Mouse (Mus musculus): ENCODE results near the gene 2200002D01Rik. TPM values are rescaled to one million over a fixed set of nuclear protein-coding genes. Genes with fewer than 3 reads are reported as not detected.

The 2200002D01Rik gene
- total RNA-seq (2021): under 1 TPM in 1 of 2 experiments, not detected in 1; 0.80 TPM

DNA sequence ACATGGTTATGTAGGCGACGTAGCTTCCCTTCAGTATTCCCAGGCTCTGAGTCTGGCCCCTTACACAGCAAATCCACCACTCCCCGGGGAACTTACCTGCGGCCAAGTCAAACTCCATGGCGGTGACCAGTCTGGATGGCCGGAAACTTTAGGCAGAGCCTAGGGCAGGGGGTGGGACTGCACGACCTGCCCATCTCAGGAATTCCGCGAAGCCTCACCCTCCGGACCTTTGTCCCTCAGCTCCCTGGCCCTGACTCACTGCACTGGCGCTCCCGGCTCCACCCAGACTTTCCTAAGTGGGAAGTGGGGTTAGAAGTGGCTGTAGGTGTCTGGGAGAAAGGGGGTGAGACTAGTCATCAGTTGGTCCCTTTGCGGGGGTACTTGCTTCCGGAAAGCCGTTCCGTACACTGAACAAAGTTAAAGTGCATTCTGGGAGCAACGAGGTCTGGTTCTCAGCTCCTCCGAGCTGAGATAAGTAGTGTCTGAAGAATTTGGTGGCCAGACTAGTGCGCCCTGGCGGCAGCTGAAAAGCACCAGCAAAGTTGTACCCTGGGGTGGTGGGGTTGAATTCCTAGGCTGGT, at the start of gene 2200002D01Rik:
2200002D01Rik (minus strand) TSS at position 206 of the 581 bp plus-strand sequence.
- intact Hi-C loops (cut with DNase I): loop anchor here (10.0 kb wide), 1 partner anchor 46 kb away; no protein-coding TSS in a partner anchor
- DNase-seq: no peak

DNA sequence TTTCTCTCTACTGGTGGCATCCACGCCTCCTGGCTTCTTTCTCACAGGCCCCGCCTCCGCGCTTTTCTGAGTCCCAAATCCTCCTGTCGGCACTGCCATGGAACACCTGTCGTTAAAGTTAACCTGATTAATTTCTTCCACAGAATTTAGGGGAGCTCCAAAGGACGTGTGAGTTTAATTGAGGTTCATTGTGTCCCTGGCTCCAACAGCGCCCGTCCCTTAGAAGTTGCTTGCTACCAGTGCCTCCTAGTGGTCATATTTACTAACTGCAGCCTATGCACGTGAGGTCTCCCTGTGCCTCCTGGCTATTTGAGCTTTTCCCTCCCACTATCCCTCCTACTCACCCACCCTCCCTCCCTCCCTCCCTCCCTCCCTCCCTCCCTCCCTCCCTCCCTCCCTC, 48.7 kb upstream of the 2200002D01Rik start:
- DNase-seq: peak; percentile 69
- intact Hi-C loops (cut with DNase I): loop anchor here (10.0 kb wide), 1 partner anchor 52 kb away; the partner anchor contains the start of gene 2200002D01Rik

DNA sequence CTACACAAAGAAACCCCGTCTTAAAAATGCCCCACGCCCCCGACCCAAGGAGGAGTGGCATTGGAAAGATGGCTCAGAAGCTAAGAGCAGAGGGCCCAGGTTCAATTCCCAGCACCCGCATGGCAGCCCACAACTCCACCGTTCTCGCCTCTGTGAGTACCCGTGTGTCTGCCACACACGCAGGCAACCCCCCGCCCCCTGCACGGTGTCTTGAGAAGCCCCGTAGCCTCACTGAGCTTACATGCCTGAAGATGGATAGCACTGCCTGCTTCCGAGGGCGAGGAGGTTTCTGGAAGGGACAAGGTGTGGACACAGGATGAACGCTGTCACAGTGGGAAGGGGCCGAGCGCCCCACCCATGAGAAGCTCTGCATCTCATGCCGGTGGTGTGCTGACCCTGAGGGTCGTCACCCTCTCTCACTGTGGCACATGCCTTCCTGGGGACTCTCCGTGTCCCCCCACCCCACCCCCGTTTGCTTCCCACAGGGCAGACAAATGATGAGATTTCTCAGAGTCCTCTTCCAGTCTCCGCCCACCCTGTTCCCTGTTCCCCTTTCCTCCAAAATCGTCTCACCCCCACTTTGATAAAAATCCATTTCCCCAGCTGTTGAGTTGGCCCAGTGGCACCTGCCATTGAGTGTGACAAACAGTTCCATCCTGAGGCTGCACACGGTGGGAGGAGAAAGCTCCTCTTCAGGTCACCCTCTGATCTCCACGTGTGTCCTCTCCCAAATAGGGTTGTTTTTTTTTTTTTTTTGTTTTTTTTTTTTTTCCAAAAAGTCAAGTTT, 47.8 kb upstream of the 2200002D01Rik start:
- no peak for DNase-seq
- intact Hi-C loops (cut with DNase I): loop anchor here (10.0 kb wide), 1 partner anchor 51 kb away; the partner anchor contains the start of gene 2200002D01Rik

DNA sequence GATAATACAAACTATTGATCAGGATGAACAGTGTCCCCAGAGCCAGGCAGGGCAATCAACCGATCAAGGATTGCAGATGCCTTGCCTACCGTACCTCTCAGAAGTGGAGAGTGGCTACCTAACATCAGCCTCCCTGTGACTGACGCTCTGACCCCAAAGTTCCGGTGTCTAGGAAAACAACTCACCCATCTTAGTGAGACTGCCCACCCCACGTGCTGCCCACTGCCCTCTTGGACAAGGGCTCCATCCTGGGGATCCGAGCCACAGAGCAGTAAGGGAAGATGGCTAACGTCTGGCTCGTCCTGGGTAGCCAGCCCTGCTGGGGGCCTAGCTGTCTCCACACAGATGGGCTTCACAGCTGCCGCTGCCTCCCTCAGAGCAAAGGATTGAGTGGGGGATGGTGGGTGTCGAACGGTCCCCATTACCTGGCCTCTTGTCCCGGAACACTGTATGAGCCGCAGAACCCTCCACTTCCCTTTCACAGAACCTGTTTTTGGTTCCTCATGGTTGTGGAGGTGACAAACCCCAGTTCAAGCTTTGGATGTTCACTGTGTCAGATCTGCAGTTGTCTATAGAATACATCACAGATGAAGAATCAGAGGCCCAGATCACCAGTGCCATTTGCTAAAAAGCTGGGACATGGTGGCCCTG, 46.0 kb upstream of the 2200002D01Rik start:
- intact Hi-C loops (cut with DNase I): loop anchor here (10.0 kb wide), 1 partner anchor 49 kb away; the partner anchor contains the start of gene 2200002D01Rik
- no peak for DNase-seq

DNA sequence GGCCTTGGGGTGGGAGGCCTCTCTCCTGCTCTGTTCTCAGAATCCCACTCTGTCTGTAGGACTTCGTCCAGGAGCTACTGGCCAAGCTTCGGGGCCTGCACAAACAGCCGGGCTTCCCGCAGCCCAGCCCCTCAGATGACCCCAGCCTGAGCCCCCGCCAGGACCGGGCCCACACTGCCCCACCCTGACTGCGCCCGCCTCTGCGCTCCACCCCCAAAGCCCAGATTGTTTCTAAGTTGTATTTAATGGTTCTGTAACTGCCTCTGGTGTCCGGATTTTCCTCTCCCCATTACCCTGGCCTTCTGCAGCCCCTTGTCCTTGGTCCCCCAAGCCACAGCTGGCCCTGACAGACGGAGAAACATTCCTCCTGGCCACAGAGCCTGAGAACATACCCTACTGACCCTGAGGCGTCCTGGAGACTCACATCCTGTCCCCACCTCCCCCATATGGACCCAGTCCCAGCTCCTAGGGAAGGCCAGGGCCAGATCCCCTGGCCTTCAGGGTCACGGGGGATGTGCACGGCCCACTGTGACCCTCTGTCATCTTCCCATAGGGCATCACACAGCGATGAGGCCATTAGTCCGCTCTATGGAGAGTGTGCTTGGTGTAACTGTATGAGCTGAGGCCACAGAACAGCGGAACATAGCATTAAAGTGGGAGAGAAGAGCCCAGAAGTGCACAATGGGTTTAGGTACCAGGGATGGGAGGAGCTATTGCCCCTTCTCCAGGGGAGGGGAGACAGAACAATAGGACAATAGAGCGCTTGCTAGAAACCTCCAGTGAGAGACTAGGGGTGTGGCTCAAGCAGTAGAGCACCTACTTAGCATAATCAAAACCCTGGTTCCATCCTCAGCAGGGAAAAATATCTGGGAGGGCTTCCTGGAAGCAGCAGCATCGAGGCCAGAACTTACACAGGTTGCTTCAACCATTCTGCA, 45.1 kb upstream of the 2200002D01Rik start:
- no peak for DNase-seq
- intact Hi-C loops (cut with DNase I): loop anchor here (10.0 kb wide), 1 partner anchor 49 kb away; the partner anchor contains the start of gene 2200002D01Rik

DNA sequence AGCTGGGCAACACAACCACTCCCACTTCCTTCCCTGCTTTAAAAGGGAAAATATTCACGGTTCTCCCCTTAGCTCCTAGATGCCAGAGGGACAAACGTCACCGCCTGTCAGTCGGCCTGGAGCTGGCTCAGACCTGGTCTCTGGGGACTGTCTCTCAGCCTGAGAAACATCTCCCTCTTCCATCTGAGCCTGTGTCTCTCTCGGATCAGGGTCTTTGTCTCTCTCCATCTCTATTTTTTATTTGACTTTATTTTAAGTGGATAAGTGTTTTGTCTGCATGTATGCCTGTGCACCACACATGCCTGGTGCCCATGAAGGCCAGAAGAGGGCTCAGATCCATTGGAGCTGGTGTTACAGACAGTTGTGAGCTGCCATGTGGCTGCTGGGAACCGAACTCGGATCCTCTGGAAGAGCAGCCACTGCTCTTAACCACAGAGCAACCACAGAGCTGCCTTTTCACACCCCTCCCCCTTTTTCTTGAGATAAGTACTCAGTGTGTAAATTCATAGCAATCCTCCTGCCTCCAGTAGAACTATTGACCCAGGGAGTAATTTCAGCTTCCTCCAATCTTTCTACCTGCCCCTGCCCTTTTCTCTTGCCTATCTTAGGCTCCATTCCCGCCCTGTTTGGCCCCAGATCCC, 44.3 kb upstream of the 2200002D01Rik start:
- intact Hi-C loops (cut with DNase I): loop anchor here (10.0 kb wide), 1 partner anchor 48 kb away; the partner anchor contains the start of gene 2200002D01Rik
- peak; percentile 64 for DNase-seq

DNA sequence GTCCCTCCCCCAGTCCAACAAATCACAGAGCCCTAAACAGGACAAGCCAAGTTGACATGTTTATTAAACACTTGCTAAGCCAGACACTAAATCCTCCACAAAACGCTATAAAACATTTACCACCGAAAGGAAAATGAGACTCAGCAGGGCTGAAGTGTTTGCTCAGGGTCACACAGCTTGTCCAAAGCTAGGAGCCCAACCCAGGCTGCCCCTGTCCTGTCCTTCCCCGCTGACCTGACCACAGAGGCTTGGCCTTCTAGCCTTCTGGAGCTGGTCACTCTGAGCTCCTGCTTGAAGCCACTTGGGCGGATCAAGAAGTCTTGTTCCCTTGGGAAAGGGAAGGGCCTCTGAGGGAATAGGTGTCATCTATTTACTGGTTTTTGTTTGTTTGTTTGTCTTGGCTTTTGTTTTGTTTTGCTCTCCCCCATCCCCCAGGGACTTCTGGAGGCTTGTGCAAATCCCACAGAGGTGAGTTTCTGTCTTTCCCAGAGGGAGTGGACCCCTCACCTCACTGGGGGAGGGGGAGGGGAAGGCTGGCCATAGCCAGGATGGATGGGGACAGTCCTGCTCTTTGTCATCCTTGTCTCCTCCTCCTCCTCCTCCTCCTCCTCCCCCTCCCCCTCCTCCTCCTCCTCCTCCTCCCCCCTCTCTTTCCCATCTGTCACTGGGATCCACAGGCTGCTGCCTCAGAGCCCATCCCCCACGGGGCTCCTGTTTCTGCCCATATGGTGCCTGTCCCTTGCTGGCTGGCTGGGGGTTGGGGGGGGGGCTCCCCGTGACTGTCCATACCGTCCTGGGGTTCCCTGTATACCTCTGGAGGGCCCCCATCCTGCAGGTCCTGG, 43.6 kb upstream of the 2200002D01Rik start:
- DNase-seq: peak; percentile 82

DNA sequence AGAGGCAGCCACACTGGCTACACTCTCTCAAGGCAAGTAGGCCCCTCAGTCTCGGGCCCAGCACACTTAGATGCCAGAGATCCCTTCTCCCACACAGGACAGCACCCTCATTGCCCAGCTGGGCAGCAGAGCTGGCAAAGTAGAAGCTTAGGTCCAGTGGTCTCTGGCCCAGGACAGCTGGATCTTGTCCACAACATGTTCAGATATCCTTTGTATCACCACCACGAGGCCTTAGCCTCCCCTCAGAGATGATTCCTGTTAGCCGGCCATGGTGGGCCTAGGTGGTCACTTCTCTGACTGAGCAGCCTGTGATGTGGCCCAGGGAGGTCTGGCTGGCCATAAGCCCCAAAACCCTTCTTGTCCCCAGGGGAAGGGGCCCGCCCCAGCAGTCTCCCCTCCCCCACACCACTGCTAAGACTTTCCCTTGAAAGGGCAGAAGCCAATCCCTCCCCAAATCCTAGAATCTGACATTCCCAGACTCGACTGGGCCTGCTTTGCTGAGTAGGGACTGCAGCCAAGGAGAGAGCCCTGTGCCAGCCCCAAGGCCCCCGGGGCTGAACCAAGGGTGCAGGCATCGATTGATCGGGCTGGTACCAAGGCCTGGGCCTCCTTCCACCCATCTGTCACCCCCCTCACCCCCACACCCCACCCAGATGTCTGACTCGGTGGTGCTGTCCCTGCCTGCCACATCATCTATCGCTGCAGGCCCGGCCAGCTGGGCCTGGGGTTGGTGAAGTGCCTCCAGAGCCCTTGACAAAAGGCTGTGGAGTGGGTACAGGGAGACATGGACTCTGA, 42.6 kb upstream of the 2200002D01Rik start:
- peak; percentile 67 for DNase-seq
- intact Hi-C loops (cut with DNase I): loop anchor here (10.0 kb wide), 1 partner anchor 46 kb away; the partner anchor contains the start of gene 2200002D01Rik

More for the DNA sequence above, 43.6 kb upstream of the 2200002D01Rik start:
- intact Hi-C loops (cut with DNase I): loop anchor here (10.0 kb wide), 1 partner anchor 47 kb away; the partner anchor contains the start of gene 2200002D01Rik

DNA sequence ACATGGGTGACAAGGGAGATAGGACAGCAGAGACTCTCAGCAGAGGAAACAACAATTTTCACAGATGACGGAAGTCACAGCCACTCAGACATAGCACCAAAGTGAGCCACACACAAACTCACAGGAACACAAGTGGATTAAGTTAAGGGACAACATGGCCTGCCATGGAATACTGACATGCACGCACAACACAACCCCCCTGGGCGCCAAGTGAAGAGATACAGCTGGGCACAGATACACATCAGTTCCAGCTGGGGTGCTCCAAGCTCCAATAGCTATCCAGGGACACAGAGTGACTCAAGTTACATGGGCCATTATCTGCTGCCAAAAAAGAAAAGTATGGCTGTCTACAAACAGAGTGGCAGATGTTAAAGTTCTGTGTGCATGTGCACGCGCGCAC, 41.6 kb upstream of the 2200002D01Rik start:
- DNase-seq: no peak
- intact Hi-C loops (cut with DNase I): loop anchor here (5.0 to 10.0 kb wide), 2 partner anchors 45 to 238 kb away; partner anchors contain the start of gene 2200002D01Rik

DNA sequence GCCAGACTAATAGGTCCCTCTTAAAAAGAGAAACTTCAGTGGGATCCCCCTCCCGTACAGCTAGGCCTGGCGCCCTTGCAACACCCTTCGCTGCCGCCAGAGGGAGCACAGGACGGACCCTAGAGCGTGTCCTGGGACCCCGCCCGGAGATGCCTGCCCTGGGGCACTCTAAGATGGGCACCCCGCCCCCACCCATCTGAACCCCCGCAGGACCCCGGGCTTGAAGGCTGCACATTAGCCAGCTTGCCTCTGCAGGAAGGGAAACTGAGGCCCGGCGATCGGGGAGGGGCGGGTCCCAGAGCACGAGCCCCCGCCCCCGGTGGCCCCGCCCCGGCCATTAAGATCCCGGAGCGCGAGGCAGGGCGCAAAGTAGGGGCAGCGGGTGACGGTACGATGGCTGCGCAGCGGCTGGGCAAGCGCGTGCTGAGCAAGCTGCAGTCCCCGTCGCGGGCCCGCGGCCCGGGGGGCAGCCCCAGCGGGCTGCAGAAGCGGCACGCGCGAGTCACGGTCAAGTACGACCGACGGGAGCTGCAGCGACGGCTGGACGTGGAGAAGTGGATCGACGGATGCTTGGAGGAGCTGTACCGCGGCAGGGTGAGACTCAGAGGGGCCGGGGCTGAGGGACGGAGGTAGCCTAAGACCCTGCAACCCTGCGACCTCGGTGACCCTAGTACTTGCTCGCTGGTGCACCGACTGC, 40.8 kb upstream of the 2200002D01Rik start, which contains the start of gene Ppp1r14a:
Ppp1r14a (plus strand) TSS at position 367 of the 697 bp plus-strand sequence.
- DNase-seq: peak; percentile 83
- intact Hi-C loops (cut with DNase I): loop anchor here (5.0 kb wide), 1 partner anchor 237 kb away; no protein-coding TSS in a partner anchor

DNA sequence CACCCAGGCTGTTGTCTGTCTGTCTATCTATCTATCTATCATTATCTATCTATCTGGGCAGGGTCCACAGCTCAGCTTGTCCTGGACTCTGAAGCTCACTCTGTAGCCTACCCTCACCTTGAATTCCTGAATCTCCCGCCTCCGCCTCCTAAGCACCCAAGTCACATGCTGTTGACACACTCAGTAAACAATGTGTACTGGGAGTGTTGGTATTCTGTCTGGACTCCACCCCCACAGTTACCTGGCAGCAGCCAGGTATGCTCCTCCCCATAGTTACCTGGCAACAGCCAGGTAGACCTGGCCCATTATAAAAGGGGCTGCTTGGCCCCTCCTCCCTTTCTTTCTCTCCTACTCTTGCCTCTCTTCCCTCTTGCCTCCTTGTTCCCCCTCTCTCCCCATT, 39.8 kb upstream of the 2200002D01Rik start:
- intact Hi-C loops (cut with DNase I): loop anchor here (5.0 kb wide), 1 partner anchor 236 kb away; no protein-coding TSS in a partner anchor
- no peak for DNase-seq

DNA sequence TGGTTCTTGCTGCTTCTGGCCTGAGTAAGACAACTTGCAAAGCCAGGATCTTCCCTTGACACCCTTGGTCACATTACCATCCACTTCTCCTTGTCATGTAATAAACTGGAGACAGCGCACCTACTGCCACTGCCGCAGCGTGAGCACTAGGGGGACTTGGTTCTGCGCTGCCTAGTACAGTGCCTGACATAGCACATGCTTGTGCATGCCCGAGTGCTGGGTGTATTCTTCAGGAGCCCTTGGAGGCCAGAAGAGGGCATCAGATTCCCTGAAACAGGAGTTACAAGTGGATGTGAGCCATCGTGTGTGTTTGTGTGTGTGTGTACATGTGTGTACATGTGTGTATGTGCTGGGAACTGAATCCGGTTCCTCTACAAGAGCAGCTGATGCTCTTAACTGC, 39.2 kb upstream of the 2200002D01Rik start:
- intact Hi-C loops (cut with DNase I): loop anchor here (5.0 kb wide), 1 partner anchor 235 kb away; no protein-coding TSS in a partner anchor
- DNase-seq: no peak

DNA sequence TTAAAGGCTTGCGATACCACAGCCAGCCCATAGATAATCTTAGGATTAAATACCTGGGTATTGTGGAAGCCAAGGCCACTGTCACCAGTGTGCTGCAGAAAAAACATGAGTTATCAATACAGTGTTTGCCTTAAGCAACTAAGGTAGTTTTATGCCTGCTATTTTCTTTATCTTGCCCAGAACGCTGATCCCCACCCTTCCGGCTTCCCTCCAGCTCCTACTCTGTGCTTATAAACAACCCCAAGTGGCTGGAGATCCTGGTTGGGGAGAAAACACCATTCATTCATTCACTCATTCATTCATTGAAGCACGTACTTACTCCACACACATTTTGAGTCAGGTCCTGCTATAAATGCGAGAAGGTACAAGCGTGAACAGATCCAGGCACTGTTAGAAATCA, 36.3 kb upstream of the 2200002D01Rik start:
- intact Hi-C loops (cut with DNase I): no loop called here
- DNase-seq: no peak

DNA sequence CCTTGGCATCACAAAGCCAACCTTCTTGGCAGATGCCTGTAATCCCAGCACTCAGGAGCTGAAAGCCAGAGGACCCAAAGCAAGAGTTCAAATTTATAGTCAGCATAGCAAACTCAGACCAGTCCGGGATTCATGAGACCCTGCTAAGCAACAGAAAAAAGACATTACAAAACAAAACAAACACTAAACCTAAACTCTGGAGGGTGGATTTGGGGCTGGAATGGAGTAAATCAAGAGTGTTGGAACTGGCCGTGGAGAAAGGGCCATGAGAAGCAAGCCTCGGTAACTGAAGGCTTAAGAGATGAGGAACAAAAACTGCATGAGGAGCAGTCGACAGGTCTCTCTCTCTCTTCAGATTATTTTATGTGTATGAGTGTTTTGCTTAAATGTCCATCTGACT, 35.6 kb upstream of the 2200002D01Rik start:
- no peak for DNase-seq
- intact Hi-C loops (cut with DNase I): no loop called here

DNA sequence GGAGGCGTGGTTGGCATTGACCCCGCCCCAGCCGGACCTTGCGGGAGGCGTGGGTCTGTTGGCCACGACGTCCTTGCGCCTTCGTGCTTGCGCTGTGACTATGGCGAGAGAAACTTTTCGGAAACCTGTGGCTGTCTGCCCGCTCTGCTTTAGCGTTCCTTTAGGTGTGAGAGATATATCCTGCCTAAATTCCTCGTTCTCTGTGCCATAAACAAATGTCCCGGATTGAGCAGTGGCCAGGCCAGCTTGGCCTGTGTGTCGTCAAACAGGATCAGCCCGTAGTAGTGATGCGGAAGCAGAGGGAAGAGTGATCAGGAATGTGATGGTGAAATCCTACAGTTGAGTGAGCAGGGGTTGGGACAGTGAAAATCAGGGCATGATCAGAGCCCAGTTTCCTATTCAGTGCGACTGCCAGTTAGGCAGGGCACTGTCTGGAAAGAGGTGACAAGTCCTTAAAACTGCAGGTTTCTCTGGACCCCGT, 33.8 kb upstream of the 2200002D01Rik start:
- intact Hi-C loops (cut with DNase I): no loop called here
- no peak for DNase-seq

All from left cerebral cortex, postnatal 4 days (tissue).